Mouse (Mus musculus) kidney, postnatal 0 days (tissue): ENCODE results near the gene Dcun1d1. TPM values are rescaled to one million over a fixed set of nuclear protein-coding genes. Genes with fewer than 3 reads are reported as not detected.

Source experiments
- ATAC-seq: fragments of 200-750 bp; cut with Nextera tagmentation; replicated peaks from 2 replicates; pipeline ENCODE4 v1.8.0; 2017; ENCODE audit warnings: low read depth, moderate number of reproducible peaks, moderate TSS enrichment, moderate library complexity; ENCODE audit not compliant: low FRiP score
- DNase-seq: peaks from one replicate; pipeline ENCODE4 v3.0.0-alpha.2; 2016; ENCODE audit warnings: low spot score
- H3K27ac ChIP-seq: fragments of 300-500 bp; sonication (generic); 2 replicates; pipeline ENCODE4 v1.5.1; 2014; ENCODE audit warnings: mild to moderate bottlenecking
- H3K27me3 ChIP-seq: fragments of 300-500 bp; sonication (generic); 2 replicates; pipeline ENCODE4 v1.6.1; 2014; ENCODE audit warnings: low read length, mixed read lengths; ENCODE audit not compliant: insufficient read depth
- H3K36me3 ChIP-seq: fragments of 300-500 bp; sonication (generic); 2 replicates; pipeline ENCODE4 v1.6.1; 2014; ENCODE audit warnings: low read length, mixed read lengths; ENCODE audit not compliant: insufficient read depth
- H3K4me1 ChIP-seq: fragments of 300-500 bp; sonication (generic); replicated peaks from 2 replicates; pipeline ENCODE4 v1.6.1; 2014; ENCODE audit warnings: antibody characterized with exemption, low read length, mixed read lengths; ENCODE audit not compliant: insufficient read depth
- H3K4me2 ChIP-seq: fragments of 300-500 bp; sonication (generic); 2 replicates; pipeline ENCODE4 v1.6.1; 2014; ENCODE audit warnings: mild to moderate bottlenecking, low read length, moderate library complexity, mixed read lengths
- H3K4me3 ChIP-seq: fragments of 300-500 bp; sonication (generic); replicated peaks from 2 replicates; pipeline ENCODE4 v1.5.1; 2014; ENCODE audit warnings: low read depth, low read length
- H3K9ac ChIP-seq: fragments of 300-500 bp; sonication (generic); 2 replicates; pipeline ENCODE4 v1.6.1; 2014; ENCODE audit warnings: low read depth, low read length
- H3K9me3 ChIP-seq: fragments of 300-500 bp; sonication (generic); replicated peaks from 2 replicates; pipeline ENCODE4 v1.6.1; 2016; ENCODE audit warnings: low read length, inconsistent platforms, mixed read lengths
- CTCF ChIP-seq: IDR thresholded peaks from 2 replicates; pipeline ENCODE4 v1.5.1; 2016; ENCODE audit warnings: antibody characterized with exemption, low read depth, mild to moderate bottlenecking, moderate library complexity
- WGBS: fragments of 180-500 bp; shearing (Covaris S2); extraction: QIAGEN DNeasy Blood & Tissue Kit; methylation state at CpG from one replicate; pipeline ENCODE4 v1.1.7; 2014; 5-methylcytosine and 5-hydroxymethylcytosine counted together
- polyA plus RNA-seq: library from polyadenylated mRNA; unstranded; fragments of >200 nt; fragmentation: Nextera tagmentation; extraction: Ambion mirVana; gene quantifications from 2 replicates; pipeline ENCODE4 v1.2.1, GENCODE M21; 2015

The Dcun1d1 gene
- polyA plus RNA-seq, 1 experiment from 2014 or later, result 94.9 TPM

DNA sequence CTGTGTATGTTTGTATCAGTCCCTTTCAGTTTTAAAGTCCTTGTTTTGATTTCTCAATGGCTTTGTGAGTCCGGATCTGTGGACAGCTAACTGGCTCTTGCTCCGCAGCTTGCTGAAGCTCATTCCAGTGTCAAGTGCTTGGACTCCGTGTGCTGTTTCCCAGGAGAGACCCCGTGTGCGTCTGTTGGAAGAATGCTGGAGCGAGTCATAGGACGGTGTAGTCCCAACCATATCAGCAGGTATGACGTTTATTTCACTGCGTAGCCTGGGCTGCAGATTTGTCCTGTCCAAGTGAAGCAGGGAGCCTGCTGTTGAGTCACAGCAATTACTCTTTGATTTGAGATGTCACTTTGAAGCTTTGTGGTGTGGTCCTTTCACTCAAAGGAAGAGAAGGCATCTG is 87.9 kb downstream of the Dcun1d1 start:
- Histone ChIP-seq H3K27ac (no peak overlapping the region), H3K9me3 (no peaks in the 10 kb centered on the region), H3K4me1 (no peaks in the 10 kb centered on the region), H3K4me3 (no peak overlapping the region), H3K4me2 (no peak overlapping the region), H3K27me3 (no peaks in the 10 kb centered on the region), H3K9ac (no peak overlapping the region), H3K36me3 (peaks cover 5% of the 10 kb centered on the region; the same call in 1 of the 2 replicates)
- DNase-seq, result no peak
- no peak for ATAC-seq
- WGBS, result 93% methylated on average over 9 of the region's 9 CpGs
- TF ChIP-seq CTCF, result no peak

Other genes starting within 250 kb of the Dcun1d1 start
- 23.0 and 23.9 TPM in 2 replicates for gene Atp11b, start 183.3 kb downstream of the Dcun1d1 start, polyA plus RNA-seq
- 101 and 108 TPM in 2 replicates for gene Mccc1, start 63.2 kb upstream of the Dcun1d1 start, polyA plus RNA-seq
- not detected in 2 replicates for gene Ccdc144b, start 116.1 kb upstream of the Dcun1d1 start, polyA plus RNA-seq
- 77.4 and 90.3 TPM in 2 replicates for gene Acad9, start 128.5 kb upstream of the Dcun1d1 start, polyA plus RNA-seq
- gene D3Ertd254e, start 213.6 kb upstream of the Dcun1d1 start, polyA plus RNA-seq, result 5.2 and 6.1 TPM in 2 replicates